Mouse (Mus musculus): Measurements from ENCODE around the gene Tpcn2. TPM values are rescaled to one million over a fixed set of nuclear protein-coding genes. Genes with fewer than 3 reads are reported as not detected.

Gene Tpcn2
- polyA plus RNA-seq, 1 experiment from 2014 or later = 2.1 TPM

DNA sequence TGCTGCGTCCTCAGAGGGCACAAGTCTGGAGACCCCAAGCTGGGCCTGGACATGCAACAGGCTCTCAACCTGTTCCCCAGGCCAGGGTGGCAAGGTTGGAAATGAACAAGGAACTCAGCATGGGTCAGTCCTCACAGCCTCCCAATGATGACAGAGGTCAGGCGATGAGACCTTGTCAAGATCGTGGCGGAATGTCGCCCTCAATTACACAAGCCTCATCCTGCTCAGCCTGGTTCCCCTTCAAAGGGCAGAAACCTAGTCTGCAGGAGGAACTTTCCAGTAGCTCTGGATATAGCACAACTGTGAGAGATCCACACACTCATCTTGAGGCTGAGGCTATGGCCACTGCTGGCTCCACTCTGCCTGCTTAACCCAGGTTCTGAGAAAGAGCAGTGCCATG, 12.9 kb downstream of the Tpcn2 start:
- H3K36me3 ChIP-seq (ENCODE audit: control insufficient read depth, insufficient read depth, low read length) = peaks cover 28% of the 10 kb centered on the region
- no peak for ATAC-seq (replicated peaks; ENCODE audit: insufficient number of reproducible peaks, low FRiP score, low TSS enrichment)

DNA sequence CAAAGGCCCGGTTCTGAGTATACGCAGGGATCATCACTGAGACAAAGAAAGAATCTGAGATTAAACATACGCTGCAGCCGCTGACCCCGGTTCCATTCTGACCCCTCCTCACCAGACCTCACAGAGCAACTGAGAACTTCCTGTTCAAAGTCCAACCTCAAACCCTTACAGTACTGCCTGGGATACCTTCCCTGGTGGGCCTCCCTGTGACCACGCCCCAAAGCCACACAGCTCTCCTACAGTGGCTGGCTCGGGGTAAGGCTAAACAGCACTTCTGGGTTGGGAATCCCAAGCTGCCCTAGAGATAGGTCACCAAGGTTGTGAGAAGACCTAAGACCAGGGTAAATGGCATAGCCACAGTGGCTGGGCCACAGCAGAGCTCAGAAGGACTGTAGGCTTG, 14.9 kb downstream of the Tpcn2 start:
- no peak overlapping the region for H3K9ac ChIP-seq (ENCODE audit: low read depth, low read length)
- H3K27me3 ChIP-seq (ENCODE audit: control insufficient read depth, insufficient read depth, low read length) = no peaks in the 10 kb centered on the region
- no peak for ATAC-seq (replicated peaks; ENCODE audit: insufficient number of reproducible peaks, low FRiP score, low TSS enrichment)
- no peak overlapping the region for H3K4me2 ChIP-seq
- H3K36me3 ChIP-seq (ENCODE audit: control insufficient read depth, insufficient read depth, low read length) = peaks cover 26% of the 10 kb centered on the region
- 88% methylated on average over 7 of the region's 7 CpGs for WGBS (ENCODE audit: insufficient replicate concordance)
- no peak overlapping the region for H3K27ac ChIP-seq (ENCODE audit: low read depth, low read length)
- H3K4me3 ChIP-seq (ENCODE audit: low read depth, low read length) = no peak overlapping the region
- H3K9me3 ChIP-seq (replicated peaks; ENCODE audit: control insufficient read depth, low read length) = no peaks in the 10 kb centered on the region
- H3K4me1 ChIP-seq (ENCODE audit: control insufficient read depth, insufficient read depth, low read length) = 0 out of 2 replicates have a peak, but pooled peaks cover 3% of the 10 kb centered on the region

More for the DNA sequence above, 12.9 kb downstream of the Tpcn2 start:
- H3K4me2 ChIP-seq = no peak overlapping the region
- no peaks in the 10 kb centered on the region for H3K9me3 ChIP-seq (replicated peaks; ENCODE audit: control insufficient read depth, low read length)
- H3K4me3 ChIP-seq (ENCODE audit: low read depth, low read length) = no peak overlapping the region
- H3K27ac ChIP-seq (ENCODE audit: low read depth, low read length) = no peak overlapping the region
- no peaks in the 10 kb centered on the region for H3K27me3 ChIP-seq (ENCODE audit: control insufficient read depth, insufficient read depth, low read length)
- WGBS (ENCODE audit: insufficient replicate concordance) = 74% methylated on average over 5 of the region's 5 CpGs
- H3K4me1 ChIP-seq (ENCODE audit: control insufficient read depth, insufficient read depth, low read length) = no peaks in the 10 kb centered on the region
- H3K9ac ChIP-seq (ENCODE audit: low read depth, low read length) = no peak overlapping the region

DNA sequence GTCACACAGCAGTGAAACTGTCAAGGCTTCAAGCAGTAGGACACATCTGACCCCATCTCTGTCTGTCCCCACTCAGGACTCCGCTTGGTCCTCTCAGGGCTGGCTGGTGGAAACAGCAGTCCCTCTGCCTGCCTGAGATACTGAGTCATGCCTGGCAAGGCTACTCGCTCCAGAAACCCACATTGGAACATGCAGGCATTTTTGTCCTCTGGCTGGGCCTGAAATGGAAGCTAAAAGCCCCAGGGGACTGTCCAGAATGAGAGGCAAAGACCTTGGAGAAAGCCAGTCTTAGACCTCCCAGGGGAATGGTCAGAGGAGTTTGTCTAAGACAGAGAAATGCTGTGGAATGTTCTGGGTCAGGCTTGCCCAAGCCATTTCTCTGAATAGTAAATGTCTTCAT, 17.8 kb downstream of the Tpcn2 start:
- no peak for ATAC-seq (replicated peaks; ENCODE audit: insufficient number of reproducible peaks, low FRiP score, low TSS enrichment)
- H3K9ac ChIP-seq (ENCODE audit: low read depth, low read length) = no peak overlapping the region
- no peaks in the 10 kb centered on the region for H3K27me3 ChIP-seq (ENCODE audit: control insufficient read depth, insufficient read depth, low read length)
- no peak overlapping the region for H3K4me3 ChIP-seq (ENCODE audit: low read depth, low read length)
- WGBS (ENCODE audit: insufficient replicate concordance) = 71% methylated on average over 2 of the region's 2 CpGs
- H3K9me3 ChIP-seq (replicated peaks; ENCODE audit: control insufficient read depth, low read length) = no peaks in the 10 kb centered on the region
- no peak overlapping the region for H3K4me2 ChIP-seq
- H3K36me3 ChIP-seq (ENCODE audit: control insufficient read depth, insufficient read depth, low read length) = peaks cover 12% of the 10 kb centered on the region
- 0 out of 2 replicates have a peak, but pooled peaks cover 3% of the 10 kb centered on the region for H3K4me1 ChIP-seq (ENCODE audit: control insufficient read depth, insufficient read depth, low read length)
- H3K27ac ChIP-seq (ENCODE audit: low read depth, low read length) = no peak overlapping the region

DNA sequence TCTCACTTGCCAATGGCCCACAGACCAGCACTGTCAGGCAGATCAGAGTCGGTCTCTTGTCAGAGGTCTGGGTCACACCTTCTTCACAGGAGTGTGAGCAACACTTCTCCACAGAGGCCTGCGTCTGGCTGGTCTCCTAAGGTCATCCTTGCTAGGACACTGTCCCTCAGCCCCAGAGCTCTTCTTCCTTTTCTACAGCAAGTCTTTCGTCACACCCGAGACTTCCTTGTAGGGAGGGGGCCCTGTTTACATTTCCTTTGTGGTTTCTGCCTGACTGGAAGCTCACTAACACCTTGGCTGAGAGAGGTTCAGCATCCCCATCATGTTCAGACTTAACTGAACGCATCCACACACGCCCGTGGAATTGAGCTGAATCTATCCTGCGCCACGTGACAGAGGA, 19.6 kb downstream of the Tpcn2 start:
- Histone ChIP-seq H3K4me2 (no peak overlapping the region), H3K27ac (ENCODE audit: low read depth, low read length) (no peak overlapping the region), H3K27me3 (ENCODE audit: control insufficient read depth, insufficient read depth, low read length) (no peaks in the 10 kb centered on the region), H3K4me1 (ENCODE audit: control insufficient read depth, insufficient read depth, low read length) (0 out of 2 replicates have a peak, but pooled peaks cover 3% of the 10 kb centered on the region), H3K9me3 (replicated peaks; ENCODE audit: control insufficient read depth, low read length) (no peaks in the 10 kb centered on the region), H3K4me3 (ENCODE audit: low read depth, low read length) (no peak overlapping the region), H3K9ac (ENCODE audit: low read depth, low read length) (no peak overlapping the region), H3K36me3 (ENCODE audit: control insufficient read depth, insufficient read depth, low read length) (peaks cover 12% of the 10 kb centered on the region)
- no peak for ATAC-seq (replicated peaks; ENCODE audit: insufficient number of reproducible peaks, low FRiP score, low TSS enrichment)
- WGBS (ENCODE audit: insufficient replicate concordance) = 63% methylated on average over 9 of the region's 9 CpGs

DNA sequence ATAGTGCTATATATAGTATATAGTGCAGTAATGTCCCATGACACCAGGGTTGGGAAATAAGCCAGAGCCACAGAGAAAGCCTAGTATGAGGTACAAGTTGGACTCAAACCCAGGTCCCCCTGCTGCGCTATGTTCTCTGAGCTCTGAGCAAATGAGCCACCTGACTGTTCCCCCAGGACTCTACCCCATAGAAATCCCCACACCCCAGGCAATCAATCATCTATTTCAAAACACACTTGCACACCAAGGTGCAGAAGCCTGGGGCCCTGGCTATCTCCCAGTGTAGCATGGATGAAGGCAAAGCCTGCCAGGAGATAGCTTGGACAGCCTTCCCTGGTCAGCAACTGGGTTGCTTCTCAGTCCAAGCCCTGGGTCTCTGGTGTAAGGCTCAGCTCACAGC, 27.7 kb downstream of the Tpcn2 start:
- Histone ChIP-seq H3K9ac (ENCODE audit: low read depth, low read length) (no peak overlapping the region), H3K36me3 (ENCODE audit: control insufficient read depth, insufficient read depth, low read length) (peaks cover 4% of the 10 kb centered on the region), H3K4me2 (no peak overlapping the region), H3K27ac (ENCODE audit: low read depth, low read length) (no peak overlapping the region), H3K4me1 (ENCODE audit: control insufficient read depth, insufficient read depth, low read length) (no peaks in the 10 kb centered on the region; the same call in 1 of the 2 replicates), H3K4me3 (ENCODE audit: low read depth, low read length) (no peak overlapping the region), H3K9me3 (replicated peaks; ENCODE audit: control insufficient read depth, low read length) (no peaks in the 10 kb centered on the region), H3K27me3 (ENCODE audit: control insufficient read depth, insufficient read depth, low read length) (no peaks in the 10 kb centered on the region)
- WGBS (ENCODE audit: insufficient replicate concordance) = 86% methylated on average over 1 of the region's 1 CpGs
- no peak for ATAC-seq (replicated peaks; ENCODE audit: insufficient number of reproducible peaks, low FRiP score, low TSS enrichment)

DNA sequence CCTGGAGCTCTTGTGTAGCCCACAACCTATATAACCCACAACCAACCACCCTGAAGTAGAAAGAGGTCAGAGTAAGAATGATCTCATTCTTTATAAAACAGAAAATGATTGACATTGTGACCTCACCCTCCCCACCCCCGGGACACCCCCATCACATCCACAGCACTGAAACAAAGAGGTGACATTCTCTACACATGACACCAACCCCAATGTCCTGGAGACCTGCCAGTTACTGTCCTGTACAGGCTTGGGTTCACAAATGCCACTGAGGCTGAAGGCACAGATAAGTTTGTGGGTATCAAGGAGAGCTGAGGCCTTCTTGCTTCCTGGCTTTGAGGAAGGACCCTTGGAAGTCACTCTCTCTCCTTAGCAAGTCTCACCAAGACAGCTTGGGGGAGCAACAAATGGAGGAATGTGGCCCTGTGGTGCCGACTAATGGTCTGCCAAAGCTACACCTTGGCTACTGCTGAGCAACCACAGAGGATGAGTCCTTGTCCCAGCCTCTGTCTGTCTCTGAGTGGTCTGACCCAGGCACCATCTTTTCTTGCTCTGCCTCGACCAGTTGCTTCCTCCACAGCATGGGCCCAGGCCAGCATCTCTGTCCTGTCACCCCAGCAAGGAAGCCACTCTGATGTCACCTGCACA, 29.7 kb downstream of the Tpcn2 start:
- Histone ChIP-seq H3K9ac (ENCODE audit: low read depth, low read length) (no peak overlapping the region), H3K27me3 (ENCODE audit: control insufficient read depth, insufficient read depth, low read length) (no peaks in the 10 kb centered on the region), H3K9me3 (replicated peaks; ENCODE audit: control insufficient read depth, low read length) (no peaks in the 10 kb centered on the region), H3K27ac (ENCODE audit: low read depth, low read length) (no peak overlapping the region), H3K4me1 (ENCODE audit: control insufficient read depth, insufficient read depth, low read length) (no peaks in the 10 kb centered on the region; the same call in 1 of the 2 replicates), H3K4me2 (no peak overlapping the region), H3K36me3 (ENCODE audit: control insufficient read depth, insufficient read depth, low read length) (no peaks in the 10 kb centered on the region), H3K4me3 (ENCODE audit: low read depth, low read length) (no peak overlapping the region)
- 46% methylated on average over 3 of the region's 3 CpGs for WGBS (ENCODE audit: insufficient replicate concordance)
- ATAC-seq (replicated peaks; ENCODE audit: insufficient number of reproducible peaks, low FRiP score, low TSS enrichment) = no peak

DNA sequence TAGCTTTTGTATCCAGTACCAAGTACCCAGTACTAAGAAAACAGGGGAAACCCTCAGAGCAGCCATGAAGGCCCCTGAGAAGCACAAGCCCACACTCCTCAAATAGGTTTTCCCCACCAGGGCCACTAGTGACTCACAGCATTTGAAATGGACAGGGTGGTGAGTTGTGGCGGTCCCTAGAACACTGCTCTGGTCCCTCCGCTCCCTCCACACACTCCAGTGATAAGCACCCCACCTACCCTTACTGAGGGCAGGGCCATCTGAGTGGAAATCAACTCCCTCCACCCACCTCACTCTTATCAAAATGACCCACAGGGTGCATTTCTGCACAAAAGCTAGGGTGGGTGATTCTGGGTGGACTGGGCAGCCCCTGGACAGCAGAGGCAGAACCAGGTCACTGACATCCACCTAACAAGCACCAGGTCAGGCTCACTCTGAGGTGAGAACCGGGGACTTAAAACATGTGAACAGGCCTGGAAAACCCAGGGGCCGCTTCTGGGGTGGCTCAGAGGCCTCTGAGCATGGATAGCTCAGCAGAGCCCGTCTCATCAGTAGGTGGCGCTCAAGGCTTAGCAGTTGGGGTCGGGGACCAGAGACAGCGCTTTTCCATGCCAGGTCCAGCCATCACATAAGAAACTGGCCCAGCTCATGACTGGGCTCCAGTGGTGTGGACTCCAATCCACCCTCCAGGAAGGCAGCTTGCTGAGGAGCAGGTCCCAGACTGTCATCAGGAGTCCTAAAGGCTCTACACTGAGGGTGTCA, 30.9 kb downstream of the Tpcn2 start:
- no peak for ATAC-seq (replicated peaks; ENCODE audit: insufficient number of reproducible peaks, low FRiP score, low TSS enrichment)
- H3K9ac ChIP-seq (ENCODE audit: low read depth, low read length) = no peak overlapping the region
- H3K36me3 ChIP-seq (ENCODE audit: control insufficient read depth, insufficient read depth, low read length) = no peaks in the 10 kb centered on the region
- no peak overlapping the region for H3K4me2 ChIP-seq
- H3K4me3 ChIP-seq (ENCODE audit: low read depth, low read length) = no peak overlapping the region
- no peaks in the 10 kb centered on the region for H3K9me3 ChIP-seq (replicated peaks; ENCODE audit: control insufficient read depth, low read length)
- 21% methylated on average over 8 of the region's 8 CpGs for WGBS (ENCODE audit: insufficient replicate concordance)
- no peak overlapping the region for H3K27ac ChIP-seq (ENCODE audit: low read depth, low read length)
- no peaks in the 10 kb centered on the region; the same call in 1 of the 2 replicates for H3K4me1 ChIP-seq (ENCODE audit: control insufficient read depth, insufficient read depth, low read length)
- H3K27me3 ChIP-seq (ENCODE audit: control insufficient read depth, insufficient read depth, low read length) = no peaks in the 10 kb centered on the region

DNA sequence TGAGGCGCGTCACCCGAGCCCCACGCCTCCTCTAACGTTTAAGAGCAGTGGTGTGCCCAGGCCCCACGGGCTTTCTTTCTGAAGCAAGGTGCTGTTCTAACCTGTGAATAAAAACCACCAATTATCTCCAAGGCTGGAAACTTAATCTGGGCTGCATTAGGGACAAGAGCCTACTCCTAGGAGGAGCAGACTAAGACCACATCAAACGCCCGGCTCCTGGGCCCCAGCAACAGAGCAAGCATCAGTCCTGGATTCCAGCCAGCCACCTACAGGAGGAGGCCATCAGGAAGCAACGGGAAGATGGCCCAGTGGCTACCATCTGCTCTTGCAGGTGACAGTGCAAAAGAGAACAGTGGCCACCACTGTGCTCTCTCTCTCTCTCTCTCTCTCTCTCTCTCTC, 33.6 kb downstream of the Tpcn2 start:
- no peak overlapping the region for H3K27ac ChIP-seq (ENCODE audit: low read depth, low read length)
- no peak overlapping the region for H3K4me3 ChIP-seq (ENCODE audit: low read depth, low read length)
- no peak overlapping the region for H3K4me2 ChIP-seq
- no peaks in the 10 kb centered on the region; the same call in 1 of the 2 replicates for H3K4me1 ChIP-seq (ENCODE audit: control insufficient read depth, insufficient read depth, low read length)
- H3K9me3 ChIP-seq (replicated peaks; ENCODE audit: control insufficient read depth, low read length) = no peaks in the 10 kb centered on the region
- H3K36me3 ChIP-seq (ENCODE audit: control insufficient read depth, insufficient read depth, low read length) = no peaks in the 10 kb centered on the region
- ATAC-seq (replicated peaks; ENCODE audit: insufficient number of reproducible peaks, low FRiP score, low TSS enrichment) = no peak
- no peaks in the 10 kb centered on the region for H3K27me3 ChIP-seq (ENCODE audit: control insufficient read depth, insufficient read depth, low read length)
- H3K9ac ChIP-seq (ENCODE audit: low read depth, low read length) = no peak overlapping the region
- 71% methylated on average over 9 of the region's 9 CpGs for WGBS (ENCODE audit: insufficient replicate concordance)
